Mouse (Mus musculus): ENCODE measurements around the gene Ebpl. TPM values are rescaled to one million over a fixed set of nuclear protein-coding genes. Genes with fewer than 3 reads are reported as not detected.

Gene Ebpl
- polyA plus RNA-seq, 1 experiment from 2014 or later: 10.9 TPM

DNA sequence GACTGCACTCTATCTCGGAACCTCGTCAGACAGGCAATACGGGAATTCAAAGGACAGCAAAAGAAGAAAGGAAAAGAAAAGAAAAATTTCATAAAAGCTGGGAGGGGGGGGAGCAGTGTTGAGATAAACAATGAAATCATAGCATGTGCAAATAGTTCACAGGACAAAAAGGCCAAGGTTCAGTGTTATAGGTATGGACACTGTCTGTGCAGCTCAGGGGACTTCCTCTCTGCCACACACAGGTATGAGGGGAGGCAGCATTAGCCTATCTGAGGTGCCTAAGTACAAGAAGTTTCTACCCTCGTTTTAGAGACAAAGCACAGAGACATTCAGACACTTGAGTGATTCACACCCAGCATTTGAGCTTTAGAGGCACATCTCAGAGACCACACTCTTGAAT, 39.0 kb downstream of the Ebpl start:
- ATAC-seq (ENCODE audit: low FRiP score, low read depth): no peak
- Histone ChIP-seq H3K36me3 (no peaks in the 10 kb centered on the region), H3K4me1 (no peaks in the 10 kb centered on the region), H3K4me3 (no peak overlapping the region), H3K9ac (replicated peaks) (no peak overlapping the region), H3K27ac (replicated peaks) (no peak overlapping the region), H3K4me2 (replicated peaks) (no peak overlapping the region), H3K9me3 (0 out of 2 replicates have a peak, but pooled peaks cover 5% of the 10 kb centered on the region), H3K27me3 (no peaks in the 10 kb centered on the region)
- 89% methylated on average over 4 of the region's 4 CpGs for WGBS

DNA sequence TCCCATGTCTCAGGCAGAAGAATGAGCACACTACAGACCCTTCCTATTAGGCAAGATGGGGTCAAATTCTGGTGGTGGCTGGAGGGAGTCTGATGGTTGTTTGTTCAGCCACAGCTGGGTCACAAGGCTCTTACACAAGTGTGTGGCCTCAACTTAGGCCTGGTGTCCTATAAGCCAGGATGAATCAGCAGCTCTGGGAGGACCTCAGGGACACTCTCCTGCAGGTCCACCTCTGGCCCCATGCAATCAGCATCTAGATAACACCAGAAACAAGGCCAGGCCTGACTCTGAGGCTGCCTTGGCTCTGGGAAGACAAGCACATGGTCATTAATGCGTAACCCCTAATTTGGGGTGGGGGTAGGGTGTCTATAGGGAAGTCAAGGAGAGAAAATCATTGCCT, 39.5 kb downstream of the Ebpl start:
- no peak for ATAC-seq (ENCODE audit: low FRiP score, low read depth)
- no peak overlapping the region for H3K27ac ChIP-seq (replicated peaks)
- 0 out of 2 replicates have a peak, but pooled peaks cover 5% of the 10 kb centered on the region for H3K9me3 ChIP-seq
- 93% methylated on average over 1 of the region's 1 CpGs for WGBS
- no peak overlapping the region for H3K4me3 ChIP-seq
- no peak overlapping the region for H3K4me2 ChIP-seq (replicated peaks)
- H3K27me3 ChIP-seq: no peaks in the 10 kb centered on the region
- H3K36me3 ChIP-seq: no peaks in the 10 kb centered on the region
- H3K9ac ChIP-seq (replicated peaks): no peak overlapping the region
- no peaks in the 10 kb centered on the region for H3K4me1 ChIP-seq

DNA sequence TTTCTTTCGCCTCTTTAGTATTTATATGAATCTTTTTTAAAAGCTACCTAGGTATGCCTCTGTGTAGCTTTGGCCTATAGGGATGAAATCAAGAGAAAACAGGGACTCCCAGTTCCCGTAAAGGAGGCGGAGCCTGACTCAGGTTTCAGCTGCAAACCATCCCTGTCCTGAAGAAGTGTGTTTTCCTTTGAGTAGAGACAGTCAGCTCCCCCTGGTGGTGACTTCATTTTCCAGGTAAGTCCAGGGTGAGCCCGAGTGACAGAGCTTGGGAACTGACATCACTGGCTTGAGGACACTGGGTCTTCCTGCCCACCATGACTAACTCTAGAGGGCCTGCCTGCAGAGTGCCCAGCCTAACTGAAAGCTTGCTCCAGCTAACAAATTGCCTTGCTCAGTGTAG, 43.4 kb downstream of the Ebpl start:
- H3K27ac ChIP-seq (replicated peaks): no peak overlapping the region
- no peaks in the 10 kb centered on the region for H3K36me3 ChIP-seq
- H3K9me3 ChIP-seq: no peaks in the 10 kb centered on the region
- H3K4me1 ChIP-seq: no peaks in the 10 kb centered on the region
- no peak overlapping the region for H3K4me2 ChIP-seq (replicated peaks)
- H3K9ac ChIP-seq (replicated peaks): no peak overlapping the region
- no peak overlapping the region for H3K4me3 ChIP-seq
- 32% methylated on average over 4 of the region's 4 CpGs for WGBS
- ATAC-seq (ENCODE audit: low FRiP score, low read depth): no peak
- no peaks in the 10 kb centered on the region for H3K27me3 ChIP-seq

DNA sequence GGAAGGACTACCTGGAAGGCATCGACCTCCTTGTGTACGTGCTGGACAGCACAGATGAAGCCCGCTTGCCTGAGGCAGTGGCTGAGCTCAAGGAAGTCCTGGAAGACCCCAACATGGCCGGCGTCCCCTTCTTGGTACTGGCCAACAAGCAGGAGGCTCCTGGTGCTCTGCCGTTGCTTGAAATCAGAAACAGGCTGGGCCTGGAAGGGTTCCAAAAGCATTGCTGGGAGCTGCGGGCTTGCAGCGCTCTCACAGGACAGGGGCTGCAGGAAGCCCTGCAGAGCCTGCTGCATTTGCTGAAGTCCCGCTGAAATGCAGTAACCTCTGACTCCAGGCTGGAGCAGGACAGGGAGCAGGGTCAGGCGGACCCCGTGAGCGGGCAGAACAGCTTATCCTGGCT, 49.3 kb downstream of the Ebpl start:
- no peaks in the 10 kb centered on the region for H3K27me3 ChIP-seq
- H3K9me3 ChIP-seq: no peaks in the 10 kb centered on the region
- H3K4me3 ChIP-seq: no peak overlapping the region
- no peak overlapping the region for H3K27ac ChIP-seq (replicated peaks)
- no peak overlapping the region for H3K9ac ChIP-seq (replicated peaks)
- ATAC-seq (ENCODE audit: low FRiP score, low read depth): no peak
- no peaks in the 10 kb centered on the region for H3K36me3 ChIP-seq
- no peaks in the 10 kb centered on the region for H3K4me1 ChIP-seq
- WGBS: 70% methylated on average over 12 of the region's 12 CpGs
- no peak overlapping the region for H3K4me2 ChIP-seq (replicated peaks)

DNA sequence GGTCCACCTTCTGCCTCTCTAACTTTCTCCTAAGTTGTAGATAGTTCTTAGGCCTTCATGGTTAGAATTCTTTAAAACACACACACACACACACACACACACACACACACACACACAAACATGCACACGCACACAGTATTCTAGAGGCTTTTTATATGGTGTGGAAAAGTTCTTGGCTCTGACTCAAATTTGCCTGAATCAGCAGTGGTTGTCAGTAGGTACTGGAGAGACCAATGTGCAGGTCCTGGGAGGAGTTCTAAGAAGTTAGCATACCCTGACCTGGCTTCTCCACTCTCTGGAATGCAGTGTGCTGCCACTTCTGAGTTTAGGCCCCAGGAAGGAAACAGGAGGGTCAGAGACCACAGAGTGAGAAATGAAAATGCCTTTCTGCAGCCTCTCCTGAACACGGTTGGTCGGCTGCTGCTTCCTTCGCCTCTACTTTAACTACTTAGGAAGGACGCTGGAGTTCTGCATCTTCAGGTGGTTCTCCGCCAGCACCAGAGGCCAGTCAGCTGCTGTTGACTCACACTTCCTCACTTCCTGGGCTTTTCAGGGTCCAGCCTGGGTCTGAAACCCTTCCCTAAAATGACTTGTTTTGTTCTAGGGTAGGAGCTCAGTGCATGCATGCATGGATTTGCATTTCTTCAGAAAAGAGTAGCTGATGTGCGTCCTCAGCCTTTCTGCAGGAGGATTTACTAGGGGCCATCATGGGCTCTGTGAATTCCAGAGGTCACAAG, 50.0 kb downstream of the Ebpl start:
- Histone ChIP-seq H3K27ac (replicated peaks) (no peak overlapping the region), H3K27me3 (no peaks in the 10 kb centered on the region), H3K4me2 (replicated peaks) (no peak overlapping the region), H3K9me3 (no peaks in the 10 kb centered on the region), H3K4me1 (no peaks in the 10 kb centered on the region), H3K36me3 (no peaks in the 10 kb centered on the region), H3K4me3 (no peak overlapping the region), H3K9ac (replicated peaks) (no peak overlapping the region)
- 74% methylated on average over 7 of the region's 7 CpGs for WGBS
- ATAC-seq (ENCODE audit: low FRiP score, low read depth): no peak

DNA sequence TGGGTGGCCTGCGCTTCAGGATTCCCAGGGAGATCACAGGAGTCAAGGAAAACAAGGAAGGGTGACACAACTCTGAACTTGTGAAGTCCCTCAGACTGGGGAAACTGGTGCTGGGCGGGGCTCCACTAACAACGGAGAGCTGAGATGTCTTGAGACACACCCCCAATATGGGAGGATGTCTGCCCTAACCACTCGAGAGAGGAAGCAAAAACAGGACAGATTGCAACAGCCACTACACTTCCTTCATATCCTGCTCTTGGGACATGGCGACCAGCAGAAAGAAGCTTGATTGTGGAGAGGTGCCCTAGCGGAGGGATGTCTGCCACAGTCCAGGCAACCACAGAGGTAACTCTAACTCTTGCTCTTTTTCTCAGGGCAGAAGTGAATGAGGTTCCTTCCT, 50.6 kb downstream of the Ebpl start, which contains the start of gene Arl11:
Gene Arl11 (plus strand): TSS at position 161 of the 400 bp plus-strand sequence.
- 75% methylated on average over 6 of the region's 6 CpGs for WGBS
- Histone ChIP-seq H3K4me3 (no peak within 1 kb of the TSS), H3K9me3 (no peaks in the 10 kb centered on the region), H3K9ac (replicated peaks) (no peak within 1 kb of the TSS), H3K4me1 (no peaks in the 10 kb centered on the region), H3K27me3 (no peaks in the 10 kb centered on the region), H3K36me3 (no peaks in the 10 kb centered on the region), H3K4me2 (replicated peaks) (no peak within 1 kb of the TSS), H3K27ac (replicated peaks) (no peak within 1 kb of the TSS)
- no peak for ATAC-seq (ENCODE audit: low FRiP score, low read depth)

DNA sequence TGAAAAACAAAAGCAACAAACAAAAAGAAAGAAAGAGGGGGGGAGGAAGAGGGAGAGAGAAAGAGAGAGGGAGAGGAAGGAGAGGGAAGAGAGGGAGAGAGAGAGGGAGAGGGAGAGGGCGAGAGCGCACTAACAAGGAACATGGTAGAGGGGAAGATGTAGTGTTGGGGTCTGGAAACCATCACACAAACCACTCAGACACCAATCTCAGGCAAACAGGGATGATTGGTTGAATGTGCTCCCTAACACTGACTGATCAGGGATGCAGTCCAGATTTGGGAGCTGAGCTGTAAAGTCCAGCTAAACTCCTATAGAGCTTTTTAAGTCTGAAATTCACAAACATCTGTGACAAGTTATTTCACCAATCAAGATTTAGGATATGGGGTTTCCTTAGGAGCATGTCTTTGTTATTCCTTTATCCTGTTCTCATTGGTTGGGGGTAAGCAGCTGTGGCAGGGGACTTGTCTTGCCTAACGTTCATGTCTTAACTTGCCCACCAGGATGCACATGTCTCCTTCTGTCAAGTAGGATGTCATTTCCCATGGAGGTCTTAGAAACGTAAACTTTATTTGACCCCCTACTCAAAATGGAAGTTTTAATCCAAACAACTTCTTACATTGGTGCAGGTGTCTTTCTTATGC, 56.1 kb downstream of the Ebpl start:
- H3K27me3 ChIP-seq: no peaks in the 10 kb centered on the region
- no peak overlapping the region for H3K27ac ChIP-seq (replicated peaks)
- no peak overlapping the region for H3K4me3 ChIP-seq
- no peaks in the 10 kb centered on the region for H3K9me3 ChIP-seq
- no peak overlapping the region for H3K9ac ChIP-seq (replicated peaks)
- no peak overlapping the region for H3K4me2 ChIP-seq (replicated peaks)
- H3K4me1 ChIP-seq: no peaks in the 10 kb centered on the region
- ATAC-seq (ENCODE audit: low FRiP score, low read depth): no peak
- H3K36me3 ChIP-seq: no peaks in the 10 kb centered on the region
- 85% methylated on average over 4 of the region's 4 CpGs for WGBS

DNA sequence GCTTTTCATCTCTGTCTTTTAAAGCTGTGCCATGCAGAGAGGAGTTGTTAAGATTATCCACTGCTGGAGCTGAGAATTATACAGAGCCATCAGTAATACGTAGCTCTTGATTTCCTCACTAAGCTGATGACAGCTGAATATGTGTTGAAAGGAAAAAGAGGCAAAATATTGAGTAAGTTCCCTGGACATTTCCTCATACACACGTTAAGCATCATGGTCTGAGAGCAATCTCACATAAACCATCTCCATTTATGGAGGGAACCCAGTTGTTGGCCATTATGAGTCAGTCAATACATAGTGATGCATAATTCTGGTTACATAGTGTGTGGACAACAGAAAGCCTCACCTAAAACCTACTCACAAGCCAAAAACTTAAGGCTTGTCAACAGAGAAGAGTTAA, 57.8 kb downstream of the Ebpl start:
- H3K9me3 ChIP-seq: no peaks in the 10 kb centered on the region
- H3K4me2 ChIP-seq (replicated peaks): no peak overlapping the region
- no peak overlapping the region for H3K9ac ChIP-seq (replicated peaks)
- no peak overlapping the region for H3K4me3 ChIP-seq
- H3K27me3 ChIP-seq: no peaks in the 10 kb centered on the region
- WGBS: 75% methylated on average over 2 of the region's 2 CpGs
- H3K27ac ChIP-seq (replicated peaks): no peak overlapping the region
- no peak for ATAC-seq (ENCODE audit: low FRiP score, low read depth)
- no peaks in the 10 kb centered on the region for H3K4me1 ChIP-seq
- H3K36me3 ChIP-seq: no peaks in the 10 kb centered on the region

DNA sequence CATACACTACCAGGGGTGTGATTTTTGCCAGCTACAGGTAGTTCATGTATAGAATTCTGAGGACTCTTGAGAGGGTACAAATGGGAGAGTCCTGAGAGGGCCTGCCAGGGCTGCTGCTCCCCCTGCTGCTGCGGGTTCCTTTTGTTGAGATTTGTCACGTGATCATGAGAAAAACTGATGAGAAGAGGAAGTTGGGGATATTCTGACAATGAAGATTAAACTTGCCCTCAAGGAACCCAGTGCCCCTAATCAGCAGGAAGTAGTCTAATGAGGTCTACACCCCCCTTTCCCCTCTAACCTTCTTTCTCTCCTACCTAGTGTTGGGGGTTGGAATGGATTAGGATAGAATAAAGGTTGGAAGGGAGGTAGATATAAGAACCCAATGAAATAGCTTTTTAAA, 58.9 kb downstream of the Ebpl start:
- Histone ChIP-seq H3K36me3 (no peaks in the 10 kb centered on the region), H3K4me3 (no peak overlapping the region), H3K27ac (replicated peaks) (no peak overlapping the region), H3K4me2 (replicated peaks) (no peak overlapping the region), H3K27me3 (no peaks in the 10 kb centered on the region), H3K9ac (replicated peaks) (no peak overlapping the region), H3K9me3 (no peaks in the 10 kb centered on the region), H3K4me1 (no peaks in the 10 kb centered on the region)
- WGBS: 58% methylated on average over 2 of the region's 2 CpGs
- no peak for ATAC-seq (ENCODE audit: low FRiP score, low read depth)

DNA sequence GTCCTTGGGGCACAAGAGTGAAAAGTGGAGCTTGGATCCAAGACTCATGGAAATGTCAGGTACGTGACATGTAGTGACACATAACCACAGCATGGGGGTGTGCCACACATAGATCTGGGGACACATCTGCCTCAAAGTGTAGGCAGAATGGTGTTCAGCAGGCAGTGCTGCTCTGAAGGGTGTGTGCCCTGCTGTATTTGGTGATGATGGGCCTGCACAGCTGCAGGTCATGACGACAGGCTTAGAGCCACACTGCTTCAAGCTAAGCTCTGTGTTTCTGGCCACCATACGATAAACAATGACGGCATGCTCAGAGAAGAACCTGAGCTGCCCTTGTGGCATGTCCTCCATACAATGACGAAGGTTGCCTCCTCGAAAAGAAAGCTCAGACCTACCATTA, 60.4 kb downstream of the Ebpl start:
- WGBS: 89% methylated on average over 6 of the region's 6 CpGs
- Histone ChIP-seq H3K36me3 (no peaks in the 10 kb centered on the region), H3K27me3 (no peaks in the 10 kb centered on the region), H3K9me3 (no peaks in the 10 kb centered on the region), H3K9ac (replicated peaks) (no peak overlapping the region), H3K4me3 (no peak overlapping the region), H3K4me1 (no peaks in the 10 kb centered on the region), H3K4me2 (replicated peaks) (no peak overlapping the region), H3K27ac (replicated peaks) (no peak overlapping the region)
- ATAC-seq (ENCODE audit: low FRiP score, low read depth): no peak

DNA sequence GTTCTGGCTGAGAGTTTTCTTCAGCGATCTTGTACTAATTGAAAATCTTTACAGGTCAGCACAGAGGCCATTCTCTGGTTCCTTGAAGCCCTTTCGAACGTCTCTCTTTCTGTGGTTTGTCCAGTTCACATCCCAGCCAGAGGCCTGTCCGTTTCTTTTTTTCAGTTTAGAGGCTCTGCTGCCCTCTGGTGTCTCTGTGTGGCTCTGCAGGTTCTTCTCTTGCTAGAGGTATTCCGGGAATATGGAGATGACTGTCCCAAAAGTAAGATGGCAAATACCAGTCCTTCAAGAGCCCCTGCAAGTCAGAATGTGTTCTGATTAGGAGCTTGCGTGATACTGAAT, 65.5 kb downstream of the Ebpl start:
- 19% methylated on average over 6 of the region's 6 CpGs for WGBS
- Histone ChIP-seq H3K9me3 (no peaks in the 10 kb centered on the region), H3K4me3 (no peak overlapping the region), H3K27ac (replicated peaks) (no peak overlapping the region), H3K36me3 (no peaks in the 10 kb centered on the region), H3K27me3 (no peaks in the 10 kb centered on the region), H3K4me1 (no peaks in the 10 kb centered on the region), H3K4me2 (replicated peaks) (no peak overlapping the region), H3K9ac (replicated peaks) (no peak overlapping the region)
- no peak for ATAC-seq (ENCODE audit: low FRiP score, low read depth)

DNA sequence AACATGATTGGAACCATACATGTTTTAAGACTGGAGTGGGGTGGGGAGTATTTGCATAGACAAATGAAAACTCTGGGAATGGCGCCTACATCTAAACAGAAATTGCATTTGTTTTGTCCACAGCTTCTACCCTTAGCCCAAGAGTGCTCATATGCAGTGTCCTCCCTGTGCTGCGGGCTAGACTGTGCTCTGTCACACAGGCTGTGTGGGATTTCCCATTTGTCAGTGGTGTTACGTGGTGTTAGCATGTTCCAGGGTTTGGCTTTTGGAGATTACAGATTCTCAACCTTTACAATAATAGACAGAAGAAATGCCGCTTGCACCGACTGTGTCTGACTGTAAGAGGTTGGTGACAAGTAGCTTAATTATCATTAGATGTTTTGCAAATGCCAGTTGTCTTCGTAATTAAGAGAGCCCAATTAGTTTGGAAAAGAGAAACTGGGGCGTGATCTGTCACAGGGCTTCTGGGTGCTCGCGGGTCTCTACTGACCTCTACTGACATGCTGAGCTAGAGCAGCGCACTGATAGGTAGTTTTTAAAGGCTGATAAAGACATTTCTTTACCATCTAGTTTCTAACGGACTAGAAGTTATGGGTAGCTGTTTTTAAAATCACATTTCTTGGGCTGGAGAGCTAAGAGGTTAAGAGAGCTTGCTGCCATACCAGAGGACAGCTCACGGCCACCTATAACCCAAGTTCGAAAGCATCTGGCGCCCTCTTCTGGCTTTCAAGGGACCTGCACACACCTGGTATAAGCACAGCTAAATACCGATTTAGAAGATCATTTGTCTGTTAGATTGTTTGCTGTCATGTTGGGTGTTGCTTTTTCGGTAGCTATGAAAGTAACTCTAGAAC, 66.1 kb downstream of the Ebpl start:
- Histone ChIP-seq H3K27ac (replicated peaks) (no peak overlapping the region), H3K36me3 (no peaks in the 10 kb centered on the region), H3K27me3 (no peaks in the 10 kb centered on the region), H3K4me3 (no peak overlapping the region), H3K9ac (replicated peaks) (no peak overlapping the region), H3K4me1 (no peaks in the 10 kb centered on the region), H3K9me3 (no peaks in the 10 kb centered on the region), H3K4me2 (replicated peaks) (no peak overlapping the region; the same call in 1 of the 2 replicates)
- no peak for ATAC-seq (ENCODE audit: low FRiP score, low read depth)
- 44% methylated on average over 16 of the region's 16 CpGs for WGBS

Measured in midbrain, embryonic 12.5 days (tissue).